Mouse (Mus musculus): Measurements from ENCODE around the gene Hnrnpul2.
"Not testable (repeated sequence)": the region's sequence is repeated elsewhere in the genome, so short reads cannot be mapped to it uniquely, and the experiment has no call there.

Gene Hnrnpul2

GRCm38 (mm10) chr19:8818301-8818798 lies 1.5 kb upstream of the Hnrnpul2 start:
- no peak for DNase-seq (ENCODE audit: extremely low spot score, low spot score)

DNA sequence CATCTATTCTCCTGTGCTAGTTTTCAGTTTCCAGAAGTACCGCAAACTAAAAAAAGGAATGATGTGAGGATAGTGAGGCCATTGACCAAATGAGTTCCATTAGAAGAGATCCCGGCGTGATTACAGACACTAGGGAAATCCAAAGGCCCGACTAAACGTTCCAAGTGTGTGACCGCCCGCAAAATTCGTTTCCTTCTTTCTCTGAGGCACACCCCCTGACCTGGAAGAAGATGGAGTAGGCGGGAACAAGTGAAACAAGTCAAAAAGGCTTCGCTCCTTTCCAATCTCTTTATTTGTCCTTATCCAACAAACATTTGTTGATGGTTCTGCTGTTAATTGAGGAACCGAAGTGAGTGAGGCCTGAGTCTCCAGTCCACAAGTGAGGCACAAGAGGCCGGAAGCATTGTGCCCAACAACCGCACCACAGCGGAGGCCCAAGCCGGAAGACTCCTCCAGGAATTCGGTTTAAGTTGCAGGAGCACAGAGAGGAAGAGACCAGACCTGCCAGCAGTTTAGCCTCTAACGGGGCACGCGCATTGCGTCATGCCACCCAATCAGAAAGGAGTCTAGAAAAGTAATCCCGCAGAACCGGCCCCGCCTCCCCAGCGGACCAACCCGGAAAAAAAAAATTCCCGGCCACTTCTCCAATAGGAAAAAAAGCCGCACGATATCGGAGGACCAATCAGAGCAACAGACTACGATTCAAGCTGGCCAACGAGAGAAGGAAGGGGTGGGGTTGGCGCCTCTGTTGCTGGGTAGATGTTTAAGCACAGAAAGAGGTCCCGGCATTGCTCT lies 812 bp upstream of the Hnrnpul2 start, which contains the start of gene Ttc9c:
TSS of gene Ttc9c (minus strand) at position 533 of the 795 bp plus-strand sequence.
- DNase-seq (ENCODE audit: extremely low spot score, low spot score) = peak; percentile 93

DNA sequence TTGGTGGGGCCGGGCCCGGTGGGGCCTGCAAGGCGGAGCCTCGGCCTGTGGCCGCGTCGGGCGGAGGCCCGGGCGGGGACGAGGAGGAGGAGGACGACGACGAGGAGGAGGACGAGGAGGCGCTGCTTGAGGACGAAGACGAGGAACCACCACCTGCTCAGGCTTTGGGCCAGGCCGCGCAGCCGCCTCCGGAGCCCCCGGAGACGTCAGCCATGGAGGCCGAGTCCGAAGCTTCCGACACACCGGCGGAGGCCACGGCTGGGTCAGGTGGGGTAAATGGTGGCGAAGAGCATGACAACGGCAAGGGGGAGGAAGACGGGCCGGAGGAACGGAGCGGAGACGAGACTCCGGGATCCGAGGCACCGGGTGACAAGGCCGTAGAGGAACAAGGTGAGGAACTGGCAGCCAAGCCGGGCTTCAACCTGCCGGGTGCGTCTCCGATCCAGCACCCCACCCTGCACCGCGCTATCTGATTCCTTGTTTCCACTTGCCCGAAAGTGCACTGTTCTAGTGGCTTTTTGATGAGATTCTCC lies 680 bp downstream of the Hnrnpul2 start:
- peak; percentile 52 for DNase-seq (ENCODE audit: extremely low spot score, low spot score)

DNA sequence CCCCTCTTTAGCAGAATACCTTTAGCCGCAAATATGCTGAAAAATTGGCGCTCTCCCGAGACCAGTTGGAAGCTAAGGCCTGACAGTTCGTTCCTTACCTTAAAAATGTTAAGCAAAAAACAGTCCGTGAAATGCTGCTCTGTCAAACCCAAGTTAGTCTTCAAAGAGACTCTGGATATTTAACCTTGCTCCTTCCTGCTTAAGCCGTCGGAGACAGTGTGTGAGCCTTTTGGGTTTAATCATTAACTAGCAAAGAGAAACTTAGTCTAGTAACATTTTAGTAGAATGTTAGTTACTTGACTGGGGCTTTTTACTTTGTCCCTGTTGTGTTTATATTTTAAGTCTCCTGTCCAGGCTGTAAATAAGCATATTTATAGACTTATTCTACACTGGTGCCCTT lies 1.3 kb downstream of the Hnrnpul2 start:
- no peak for DNase-seq (ENCODE audit: extremely low spot score, low spot score)

DNA sequence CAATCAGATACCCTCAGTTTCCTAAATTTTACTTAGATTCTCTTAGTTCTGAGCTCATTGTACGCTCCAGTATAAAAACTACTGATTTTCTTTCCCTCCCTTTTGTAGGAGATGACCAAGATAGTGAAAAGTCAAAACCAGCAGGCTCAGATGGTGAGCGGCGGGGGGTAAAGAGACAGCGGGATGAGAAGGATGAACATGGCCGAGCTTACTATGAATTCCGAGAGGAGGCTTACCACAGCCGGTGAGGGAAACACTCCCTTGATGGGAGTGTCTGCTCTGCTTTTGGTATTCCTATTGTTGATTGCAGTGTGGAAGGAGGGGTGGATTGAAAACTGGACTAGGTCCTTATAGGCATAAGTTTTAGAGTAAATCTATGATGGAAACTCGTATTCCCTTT lies 2.9 kb downstream of the Hnrnpul2 start:
- no peak for DNase-seq (ENCODE audit: extremely low spot score, low spot score)

GRCm38 (mm10) chr19:8829660-8830059 lies 9.8 kb downstream of the Hnrnpul2 start, which contains the start of gene AC129217.1:
TSS of gene AC129217.1 (plus strand) at chr19:8829773.
- DNase-seq (ENCODE audit: extremely low spot score, low spot score) = no peak

GRCm38 (mm10) chr19:8830664-8831063 lies 10.9 kb downstream of the Hnrnpul2 start:
- no peak for DNase-seq (ENCODE audit: extremely low spot score, low spot score)

DNA sequence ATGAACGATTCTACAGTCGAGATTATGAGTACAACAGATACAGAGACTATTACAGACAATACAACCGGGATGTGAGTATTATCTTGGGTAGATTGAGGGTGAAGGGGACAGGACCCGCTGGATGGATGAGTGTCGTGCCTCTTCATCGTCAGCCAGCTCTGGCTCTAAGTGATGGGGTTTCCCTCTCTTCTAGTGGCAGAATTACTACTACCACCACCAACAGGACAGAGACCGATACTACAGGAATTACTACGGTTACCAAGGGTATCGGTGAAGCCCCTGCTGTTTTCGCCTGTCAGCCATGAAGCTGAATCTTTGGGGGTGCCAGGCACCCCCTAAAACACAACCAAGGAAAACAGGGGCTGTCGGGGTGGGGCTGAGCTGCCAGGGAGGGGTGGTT lies 11.5 kb downstream of the Hnrnpul2 start:
- no peak for DNase-seq (ENCODE audit: extremely low spot score, low spot score)

- DNase-seq (ENCODE audit: extremely low spot score, low spot score) = no peak
These were observed 13.2 kb downstream of the Hnrnpul2 start for GRCm38 (mm10) chr19:8832971-8833370.

DNA sequence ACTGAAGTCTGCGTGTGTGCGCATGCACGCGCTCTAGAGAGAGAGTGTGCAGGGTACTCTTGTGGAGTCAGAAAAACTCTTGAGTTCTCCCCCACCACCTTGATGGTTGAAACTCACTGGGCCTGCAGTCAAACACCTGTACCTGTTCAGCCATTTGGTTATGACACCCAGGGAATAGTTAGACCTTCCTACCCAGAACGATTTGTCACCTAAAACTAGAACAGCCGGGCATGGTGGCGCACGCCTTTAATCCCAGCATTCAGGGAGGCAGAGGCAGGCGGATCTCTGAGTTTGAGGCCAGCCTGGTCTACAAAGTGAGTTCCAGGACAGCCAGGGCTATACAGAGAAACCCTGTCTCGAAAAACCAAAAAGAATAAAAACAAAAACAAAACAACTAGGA lies 16.5 kb downstream of the Hnrnpul2 start:
- not testable (repeated sequence) for DNase-seq (ENCODE audit: extremely low spot score, low spot score)

DNA sequence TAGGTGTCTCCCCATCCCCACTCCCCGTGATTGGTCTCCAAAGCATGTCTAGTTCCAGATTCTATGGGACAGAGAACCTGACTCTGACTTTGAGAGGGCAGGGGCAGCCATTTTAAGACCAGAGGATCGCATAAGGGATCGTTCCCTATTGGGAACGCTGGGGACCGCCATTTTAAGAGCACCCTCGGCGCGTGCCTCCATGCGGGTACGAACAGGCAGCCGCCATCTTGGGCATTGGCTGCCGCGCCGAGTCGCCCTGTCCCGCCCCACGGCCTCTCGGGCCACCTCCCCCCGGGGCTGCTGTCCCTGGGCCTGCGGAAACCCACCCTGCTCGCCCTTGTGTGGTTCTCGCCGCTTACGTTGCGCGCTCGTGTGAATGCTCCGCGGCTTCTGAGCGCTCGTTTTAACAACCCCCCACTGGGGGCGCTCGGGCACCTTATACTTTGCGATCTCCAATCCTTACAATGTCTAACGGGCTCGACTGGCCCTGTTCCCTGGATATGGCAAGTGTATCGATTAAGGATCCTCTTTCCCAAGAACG lies 17.5 kb downstream of the Hnrnpul2 start, which contains the start of gene Bscl2:
TSS of gene Bscl2 (plus strand) at position 217 of the 541 bp plus-strand sequence.
- peak; percentile 87 for DNase-seq (ENCODE audit: extremely low spot score, low spot score)

DNA sequence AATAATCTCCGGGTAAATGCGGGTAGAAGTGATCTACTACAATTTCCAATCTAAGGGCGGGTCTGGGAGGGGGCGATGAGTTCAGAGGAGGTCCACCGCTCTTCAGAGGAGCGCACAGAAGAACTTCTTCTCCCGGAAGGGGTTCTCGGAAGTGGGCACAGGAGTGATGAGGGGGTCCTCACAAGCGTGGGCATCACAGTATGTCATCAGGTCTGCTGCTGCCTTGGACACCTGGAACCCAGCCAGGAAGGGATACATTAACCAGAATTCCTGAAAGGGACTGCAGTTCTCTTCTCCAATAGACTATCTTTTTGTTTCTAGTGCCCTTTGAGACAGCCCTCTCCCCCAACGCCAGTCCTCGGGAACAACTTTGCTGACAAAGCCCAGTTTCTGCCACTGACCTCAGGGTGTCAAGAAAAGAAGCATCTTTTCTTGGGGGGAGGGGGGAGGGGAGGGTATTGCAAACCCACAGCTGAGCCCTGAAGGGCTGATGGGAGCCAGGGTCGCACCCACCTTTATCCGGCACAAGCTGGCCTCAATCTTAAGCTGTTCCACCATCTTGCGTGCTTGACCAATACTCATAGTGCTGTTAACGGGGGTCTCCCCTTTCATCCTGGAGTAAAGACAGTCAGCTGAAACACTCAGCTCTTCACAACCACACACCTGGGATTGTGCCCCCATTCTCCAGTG lies 18.4 kb downstream of the Hnrnpul2 start:
- no peak for DNase-seq (ENCODE audit: extremely low spot score, low spot score)

DNA sequence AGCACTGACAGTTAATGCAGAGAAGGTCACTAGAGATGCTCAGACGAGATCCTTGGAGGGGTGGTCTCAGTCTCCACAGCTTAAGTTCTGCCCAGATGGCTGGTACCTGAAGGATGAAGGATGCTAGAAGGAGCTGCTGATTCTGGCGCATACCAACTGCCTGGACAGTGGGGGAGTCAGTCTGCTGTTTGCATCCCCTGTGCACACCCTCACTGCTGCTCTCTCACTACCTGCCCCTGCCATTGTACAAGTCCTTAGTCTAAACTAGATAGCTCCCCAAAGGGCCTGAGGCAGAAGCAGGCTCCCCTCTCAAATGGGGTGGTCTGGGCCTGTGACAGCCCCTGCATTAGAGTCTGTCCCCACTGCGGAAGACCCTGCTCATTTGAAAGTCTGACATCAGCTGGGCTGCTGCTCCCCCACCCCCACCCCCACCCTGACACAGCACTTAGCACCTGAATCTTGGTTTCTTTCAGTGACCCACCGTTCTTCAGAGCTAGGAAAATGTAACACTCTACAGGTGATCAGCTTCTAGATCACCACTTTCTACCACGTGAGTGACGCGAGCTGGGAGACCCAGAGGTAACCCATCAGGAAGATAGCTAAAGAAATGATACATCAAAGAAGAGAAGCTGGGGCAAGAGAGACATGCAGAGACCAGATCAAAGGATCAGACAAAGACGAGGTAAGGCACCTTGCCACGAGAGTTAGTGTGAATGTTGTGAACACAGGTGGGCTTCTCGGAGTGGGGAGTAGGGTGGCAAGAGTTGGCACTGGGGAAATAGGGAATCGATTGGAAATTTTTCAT lies 19.5 kb downstream of the Hnrnpul2 start, which contains the start of gene Gng3:
TSS of gene Gng3 (minus strand) at position 92 of the 805 bp plus-strand sequence.
- DNase-seq (ENCODE audit: extremely low spot score, low spot score) = no peak

DNA sequence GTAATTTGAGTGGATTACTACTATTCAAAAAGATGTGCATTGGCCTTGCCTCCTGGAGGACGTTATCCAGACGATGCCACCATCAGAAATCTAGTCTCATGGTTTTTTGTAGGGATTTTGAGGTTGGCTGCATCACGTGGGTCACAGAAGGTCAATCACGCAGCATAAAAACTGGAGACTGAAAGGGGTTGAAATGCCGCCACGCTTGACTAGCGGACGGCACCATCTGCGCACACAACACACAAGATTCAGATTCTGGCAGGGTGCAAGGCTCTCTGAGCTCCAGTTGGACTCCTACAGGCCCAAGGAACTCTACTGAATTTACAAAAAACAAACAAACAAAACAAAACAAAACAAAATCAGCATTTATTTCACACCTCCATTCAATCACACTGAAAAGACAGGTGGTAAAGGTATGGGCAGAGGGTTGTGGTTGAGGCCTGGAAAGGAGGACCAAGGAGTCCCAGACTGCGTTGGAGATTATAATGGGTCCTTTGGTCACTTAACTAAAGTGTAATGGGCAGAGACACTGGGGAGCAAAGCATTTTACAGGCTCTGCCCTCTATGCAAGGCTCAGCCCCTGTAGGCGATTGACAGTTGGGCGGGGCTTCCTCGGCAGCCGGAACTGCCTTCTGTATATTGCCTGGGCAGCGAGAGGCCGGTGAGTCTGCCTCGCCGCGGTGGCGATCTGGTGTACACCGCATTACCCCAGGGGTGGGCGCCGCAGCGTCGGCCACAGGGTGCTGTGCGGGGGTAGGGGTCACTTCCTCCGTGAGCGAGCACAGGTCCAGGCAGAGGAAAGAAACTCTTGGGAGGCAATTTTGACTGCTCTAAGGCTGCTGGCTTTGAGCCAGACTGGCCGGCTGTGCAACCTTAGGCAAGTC lies 20.3 kb downstream of the Hnrnpul2 start:
- DNase-seq (ENCODE audit: extremely low spot score, low spot score) = no peak

GRCm38 (mm10) chr19:8841012-8841411 lies 21.2 kb downstream of the Hnrnpul2 start:
- DNase-seq (ENCODE audit: extremely low spot score, low spot score) = no peak

DNA sequence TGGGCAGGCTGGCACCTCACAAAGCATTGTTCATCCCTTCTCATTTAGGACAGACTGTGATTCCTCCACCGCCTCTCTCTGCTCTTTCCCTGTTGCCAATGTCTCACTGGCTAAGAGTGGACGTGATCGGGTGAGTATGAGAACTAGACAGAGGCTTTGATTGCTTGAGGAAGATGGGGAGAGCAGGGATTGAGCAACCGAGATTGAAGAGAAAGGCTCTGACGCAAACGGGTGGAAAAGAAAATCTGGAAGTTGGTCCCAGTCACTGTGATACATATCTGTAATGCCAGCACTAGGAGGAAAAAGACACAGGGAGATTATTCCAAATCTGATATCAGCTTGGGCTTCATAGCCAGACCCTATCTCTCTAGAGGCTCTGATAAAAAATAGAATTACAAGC lies 23.2 kb downstream of the Hnrnpul2 start:
- no peak for DNase-seq (ENCODE audit: extremely low spot score, low spot score)

GRCm38 (mm10) chr19:8844371-8845129 lies 24.7 kb downstream of the Hnrnpul2 start:
- DNase-seq (ENCODE audit: extremely low spot score, low spot score) = peak; percentile 70

GRCm38 (mm10) chr19:8848356-8848755 lies 28.5 kb downstream of the Hnrnpul2 start:
- no peak for DNase-seq (ENCODE audit: extremely low spot score, low spot score)

DNA sequence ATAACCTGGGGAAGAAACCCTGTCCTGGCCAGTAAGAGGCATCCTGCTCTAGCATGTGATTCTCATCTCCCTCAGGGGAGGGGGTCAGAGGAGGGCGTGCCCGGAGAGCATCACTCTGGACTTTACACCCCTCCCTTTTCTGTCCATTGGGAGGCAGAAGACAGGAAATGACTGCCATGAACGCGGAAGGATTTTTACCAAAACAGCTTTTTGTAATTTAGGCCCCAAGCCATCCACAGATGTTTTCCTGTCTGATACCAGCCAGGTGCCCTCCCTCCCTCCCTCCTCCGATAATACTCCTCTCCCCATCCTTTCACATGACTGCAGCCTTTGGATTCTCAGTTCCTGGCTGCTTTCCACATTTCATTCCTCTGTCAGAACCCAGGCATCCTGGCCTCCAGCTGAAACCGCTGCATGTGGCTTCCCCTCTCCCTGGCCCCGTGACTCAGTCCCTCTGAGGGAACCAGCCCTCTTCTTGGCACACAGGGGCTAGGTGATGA lies 30.6 kb downstream of the Hnrnpul2 start, which contains the start of gene Lrrn4cl:
TSS of gene Lrrn4cl (plus strand) at position 367 of the 500 bp plus-strand sequence.
- no peak for DNase-seq (ENCODE audit: extremely low spot score, low spot score)

Measured in neural tube, embryonic 10.5 days (tissue).